Mouse (Mus musculus) lung, postnatal 0 days (tissue): Measurements from ENCODE around the gene Scrn2.
A peak's percentile ranks its signal among the peaks of the same experiment; 100 is the strongest.

ENCODE experiments used
- CTCF ChIP-seq: IDR thresholded peaks from 2 replicates; pipeline ENCODE4 v1.5.1; 2016; ENCODE audit warnings: antibody characterized with exemption, mild to moderate bottlenecking
- EP300 ChIP-seq: IDR thresholded peaks from 2 replicates; pipeline ENCODE4 v1.6.1; 2016; ENCODE audit warnings: antibody characterized with exemption, mild to moderate bottlenecking, control low read depth

DNA sequence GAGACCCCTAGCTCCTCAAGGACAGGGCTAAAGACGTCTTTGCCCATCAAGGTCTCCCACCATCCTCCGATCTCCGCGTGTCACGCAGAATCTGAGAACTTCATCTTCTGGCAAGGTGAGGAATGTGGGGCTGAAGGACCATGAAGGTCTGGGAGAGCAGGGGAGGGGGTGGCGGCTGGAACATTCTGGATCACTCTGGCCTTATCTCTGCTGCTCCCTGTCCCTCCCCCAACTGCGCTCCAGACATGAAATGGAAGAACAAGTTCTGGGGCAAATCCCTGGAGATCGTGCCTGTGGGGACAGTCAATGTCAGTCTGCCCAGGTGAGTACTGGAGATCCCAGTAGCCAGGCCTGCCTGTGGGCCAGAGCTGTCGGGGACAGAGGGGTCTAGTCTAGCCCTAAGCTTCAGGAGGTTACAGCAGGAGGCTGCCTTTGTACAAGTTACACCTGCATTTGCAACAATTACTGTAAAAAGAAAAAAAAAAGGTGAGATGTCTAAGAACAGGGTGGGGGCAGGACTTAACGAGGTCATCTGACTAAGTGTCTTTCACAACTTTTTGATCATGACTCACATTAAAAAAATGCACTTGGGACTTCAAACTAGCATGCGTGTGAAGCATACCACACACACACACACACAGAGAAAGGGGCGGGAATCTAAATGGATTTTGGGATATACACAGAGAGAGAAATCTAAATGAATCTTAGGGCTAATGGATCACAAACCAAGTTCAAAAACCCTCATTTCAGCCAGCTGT, 36.0 kb downstream of the Scrn2 start:
- no peak for TF ChIP-seq CTCF
- peak; percentile 74 for TF ChIP-seq EP300
